Mouse (Mus musculus): ENCODE data around the gene Chd1l.

GRCm38 (mm10) chr3:97540171-97540570, 69.8 kb downstream of the Chd1l start:
- TF ChIP-seq POLR2A (IDR thresholded peaks at IDR 0.05; ENCODE audit: low read depth, low read length) (no peak), CTCF (IDR thresholded peaks at IDR 0.05; ENCODE audit: borderline replicate concordance, insufficient read depth, low read length) (no peak)
